Mouse (Mus musculus): ENCODE results near the gene Trappc6b.
A peak's percentile ranks its signal among the peaks of the same experiment; 100 is the strongest.

The Trappc6b gene

DNA sequence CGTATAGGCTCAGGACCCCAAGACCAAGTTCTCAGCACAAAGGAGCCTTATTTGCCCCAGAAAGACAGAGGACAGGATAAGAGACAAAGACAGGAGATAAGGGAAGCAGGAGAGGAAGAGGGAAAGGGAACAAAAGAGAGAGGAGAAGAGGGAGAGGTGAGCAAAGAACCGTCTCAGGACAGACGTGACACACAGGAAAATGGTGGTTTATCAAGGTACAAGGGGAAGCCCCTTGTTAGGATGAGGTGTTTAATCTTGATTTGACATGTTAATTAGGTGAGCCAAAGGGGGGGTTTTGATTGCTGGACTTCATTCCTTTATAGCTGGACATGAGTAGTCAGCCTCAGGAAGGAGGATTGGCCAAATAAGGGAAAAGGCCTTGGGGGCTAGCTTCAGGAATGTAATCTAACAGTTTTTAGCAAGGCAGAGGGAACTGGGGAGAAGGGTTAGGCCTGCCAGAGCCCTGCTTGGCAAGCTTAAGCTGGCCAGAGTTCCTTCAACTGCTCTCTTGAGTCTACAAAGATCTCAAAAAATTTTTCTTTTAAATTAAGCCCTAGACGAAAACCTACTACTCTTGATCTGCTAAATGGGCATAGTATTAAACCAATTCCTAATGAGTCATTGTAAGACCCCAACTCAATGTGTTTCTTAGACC lies 5.9 kb downstream of the Trappc6b start:
- DNase-seq (ENCODE audit: low spot score in 2 of 2) = no peak

- DNase-seq (ENCODE audit: low spot score in 2 of 2) = no peak
Observed at GRCm38 (mm10) chr12:59053976-59054375, 7.3 kb downstream of the Trappc6b start.

GRCm38 (mm10) chr12:59053166-59053565 lies 8.1 kb downstream of the Trappc6b start:
- no peak for DNase-seq (ENCODE audit: low spot score in 2 of 2)

- DNase-seq (ENCODE audit: low spot score in 2 of 2) = no peak
Observed at GRCm38 (mm10) chr12:59052470-59052869, 8.8 kb downstream of the Trappc6b start.

DNA sequence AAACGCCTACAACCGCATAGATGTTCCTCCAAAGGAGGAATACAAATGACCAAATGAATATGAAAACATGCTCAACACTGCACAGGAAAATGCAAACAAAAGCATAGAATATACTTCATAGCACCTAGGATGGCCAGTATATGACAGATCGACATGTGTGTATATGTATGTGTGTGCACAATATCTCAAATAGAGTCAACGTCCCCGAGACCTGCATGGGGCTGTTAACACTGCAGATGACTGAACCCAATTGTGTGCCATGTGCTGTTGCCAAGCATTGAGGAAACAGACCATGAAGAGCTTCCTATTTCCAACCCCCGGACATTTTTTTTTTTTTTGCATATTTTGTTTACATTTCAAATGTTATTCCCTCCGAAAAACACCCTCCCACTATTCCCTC lies 20.4 kb downstream of the Trappc6b start:
- DNase-seq (ENCODE audit: low spot score in 2 of 2) = no peak

DNA sequence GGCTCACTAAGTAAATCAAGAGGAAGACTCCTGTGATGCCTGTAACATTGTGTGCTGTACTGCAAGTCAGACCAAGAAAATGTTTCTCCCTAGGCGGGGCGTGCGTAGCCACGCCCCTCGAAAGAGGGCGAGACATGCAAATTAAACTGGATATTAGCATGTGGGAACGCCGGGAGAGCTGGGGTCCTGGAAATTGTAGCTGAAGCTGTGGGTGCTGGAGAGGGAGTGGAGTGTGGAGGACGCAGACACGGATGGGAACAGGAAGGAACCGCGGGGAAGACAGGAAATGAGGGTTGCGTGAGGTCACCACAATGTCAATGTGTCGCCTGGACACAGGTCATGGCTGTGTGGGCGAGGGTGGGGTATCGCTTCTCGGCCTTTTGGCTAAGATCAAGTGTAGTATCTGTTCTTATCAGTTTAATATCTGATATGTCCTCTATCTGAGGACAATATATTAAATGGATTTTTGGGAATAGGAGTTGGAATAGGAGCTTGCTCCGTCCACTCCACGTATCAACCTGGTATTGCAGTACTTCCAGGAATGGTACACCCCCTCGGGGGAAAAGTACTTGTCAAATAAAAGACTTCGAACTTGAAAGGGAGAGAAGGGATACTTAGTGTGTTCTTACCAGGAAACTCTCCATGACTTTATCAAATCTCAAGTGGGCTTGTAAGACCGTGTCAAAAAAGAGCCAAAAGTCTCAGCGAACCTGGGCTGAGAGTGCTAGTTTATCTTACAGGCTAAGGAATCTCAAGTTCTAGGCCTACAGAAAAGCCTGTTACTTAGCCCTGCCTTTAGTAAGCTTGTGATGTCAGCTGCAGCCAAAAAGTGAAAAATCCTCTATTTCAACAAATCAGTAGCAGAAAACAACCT lies 21.1 kb downstream of the Trappc6b start:
- DNase-seq (ENCODE audit: low spot score in 2 of 2) = peak in 1 of 2 experiments; percentile 34

- no peak for DNase-seq (ENCODE audit: low spot score in 2 of 2)
Observed at GRCm38 (mm10) chr12:59039162-59039970, 21.9 kb downstream of the Trappc6b start.

GRCm38 (mm10) chr12:59032101-59032500 lies 29.2 kb downstream of the Trappc6b start:
- no peak for DNase-seq (ENCODE audit: low spot score in 2 of 2)

DNA sequence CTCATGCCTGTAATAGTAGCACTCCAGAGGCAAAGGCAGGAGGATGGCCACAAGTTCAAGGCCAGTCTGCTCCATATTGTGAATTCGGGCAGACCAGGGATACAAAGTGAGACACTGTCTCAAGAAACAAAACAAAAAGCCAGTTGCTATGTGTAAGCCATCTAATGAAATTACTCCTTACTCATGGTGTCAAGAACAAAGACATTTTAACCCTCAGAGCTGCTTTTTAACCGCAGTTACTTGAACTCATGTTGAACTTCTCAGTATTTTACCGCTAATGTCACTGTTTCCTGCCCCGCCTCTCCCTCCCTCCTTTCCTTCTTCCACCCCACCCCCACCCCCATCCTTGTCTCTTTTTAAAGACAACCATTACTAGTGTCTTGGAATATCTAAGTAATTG lies 40.0 kb downstream of the Trappc6b start:
- DNase-seq (ENCODE audit: low spot score in 2 of 2) = no peak

DNA sequence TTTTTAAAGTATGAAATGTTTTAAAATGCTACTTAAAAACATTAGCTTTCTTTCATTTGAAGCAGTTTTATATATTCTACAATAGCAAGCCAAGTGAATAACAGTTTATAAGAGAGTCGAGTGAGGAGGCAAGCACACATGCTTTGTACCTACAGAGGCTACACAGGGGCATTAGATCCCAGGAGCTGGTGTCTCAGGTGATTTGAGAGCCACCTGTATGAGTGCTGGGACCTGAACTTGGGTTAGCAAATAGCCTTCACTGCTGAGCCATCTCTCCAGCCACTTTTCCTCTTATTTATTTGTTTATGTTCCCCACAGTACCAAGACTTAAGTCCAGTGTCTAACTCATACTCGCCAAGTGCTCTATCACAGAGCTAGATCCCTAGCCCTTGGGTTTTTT lies 41.4 kb downstream of the Trappc6b start:
- no peak for DNase-seq (ENCODE audit: low spot score in 2 of 2)

GRCm38 (mm10) chr12:59017970-59018369 lies 43.3 kb downstream of the Trappc6b start:
- no peak for DNase-seq (ENCODE audit: low spot score in 2 of 2)

- peak; percentile 94 to 95 for DNase-seq (ENCODE audit: low spot score in 2 of 2)
Observed at GRCm38 (mm10) chr12:59013234-59013633, 48.0 kb downstream of the Trappc6b start, which contains the start of gene Gemin2. Gemin2 (plus strand) TSS chr12:59013393.

DNA sequence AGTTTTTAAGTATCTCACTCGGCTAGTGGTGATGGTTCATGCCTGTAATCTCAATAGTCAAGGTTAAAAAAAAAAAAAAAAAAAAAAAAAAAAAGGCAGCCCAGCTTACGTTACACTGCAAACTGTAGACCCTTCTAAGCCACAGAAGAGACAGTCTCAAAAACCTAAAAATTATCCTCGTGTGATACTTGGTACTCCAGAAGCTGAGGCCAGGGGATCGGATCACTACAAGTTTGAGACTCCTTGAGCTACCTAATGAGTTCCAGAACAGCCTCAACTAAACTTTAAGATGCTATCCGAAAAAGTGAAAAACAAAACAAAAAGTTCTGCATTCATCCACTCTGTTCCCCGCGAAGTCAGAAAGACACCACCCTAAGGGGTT lies 48.6 kb downstream of the Trappc6b start:
- DNase-seq (ENCODE audit: low spot score in 2 of 2) = no peak

- peak; percentile 98 to 99 for DNase-seq (ENCODE audit: low spot score in 2 of 2)
Observed at GRCm38 (mm10) chr12:59011844-59012709, 49.2 kb downstream of the Trappc6b start, which contains the start of gene Sec23a. Sec23a (minus strand) TSS chr12:59012017.

- DNase-seq (ENCODE audit: low spot score in 2 of 2) = no peak
Observed at GRCm38 (mm10) chr12:59011275-59011843, 49.9 kb downstream of the Trappc6b start.

DNA sequence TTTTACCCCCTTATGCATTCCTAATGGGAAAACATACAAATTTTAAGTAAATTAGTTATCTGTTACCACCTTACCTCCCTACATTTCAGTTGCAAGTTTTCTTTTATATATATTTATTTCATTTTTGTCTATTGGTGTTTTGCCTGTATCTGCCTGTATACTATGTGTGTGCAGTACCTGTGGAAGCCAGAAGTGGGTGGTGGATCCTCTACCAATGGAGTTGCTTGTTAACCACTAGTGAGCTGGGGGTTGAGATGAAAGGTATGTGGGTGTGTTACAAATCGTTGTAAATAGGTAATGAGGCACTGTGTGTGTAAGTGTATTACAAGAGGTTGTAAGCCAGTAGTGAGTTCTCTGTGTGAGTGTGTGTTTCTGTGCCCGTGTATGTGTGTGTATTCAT lies 50.8 kb downstream of the Trappc6b start:
- no peak for DNase-seq (ENCODE audit: low spot score in 2 of 2)

Measured in right cerebral cortex, postnatal 10 days (tissue).